ENCODE assay signal across 29 mouse cellular contexts in genomic region chr10:95347776-95348175, GRCm38 (mm10).
"Had no signal": no experiment of that assay in that cellular context is flagged by ENCODE, and none has a peak within 500 bp of the region (broad histone marks: within the 10 kb centered on the region; RNA-seq: fewer than 3 reads in every experiment).

No protein-coding gene starts in this region.

- DNase-seq: left cerebral cortex, postnatal 4 days; liver; liver, embryonic 13.5 days; liver, postnatal 0 days; lung, adult 18-20 months; lung, adult 2 months; lung, embryonic 14.5 days; lung, postnatal 10 days; lung, postnatal 14 days; lung, postnatal 36 days; lung, postnatal 4 days; midbrain, embryonic 14.5 days had no signal

- H3K27me3 ChIP-seq: limb, embryonic 12.5 days; limb, embryonic 13.5 days; limb, embryonic 15.5 days; liver, embryonic 12.5 days; liver, embryonic 13.5 days; liver, embryonic 15.5 days; lung, embryonic 15.5 days; midbrain, embryonic 12.5 days; midbrain, embryonic 13.5 days; midbrain, embryonic 15.5 days; neural tube, embryonic 12.5 days; neural tube, embryonic 13.5 days had no signal

- H3K9ac ChIP-seq: limb, embryonic 12.5 days; limb, embryonic 13.5 days; limb, embryonic 15.5 days; liver, embryonic 12.5 days; liver, embryonic 13.5 days; liver, embryonic 14.5 days; liver, embryonic 15.5 days; liver, postnatal 0 days; lung, embryonic 14.5 days; lung, embryonic 15.5 days; midbrain, embryonic 12.5 days; midbrain, embryonic 13.5 days; midbrain, embryonic 15.5 days; neural tube, embryonic 12.5 days; neural tube, embryonic 13.5 days had no signal

- H3K4me1 ChIP-seq: limb, embryonic 10.5 days; limb, embryonic 12.5 days; limb, embryonic 13.5 days; limb, embryonic 15.5 days; liver, embryonic 12.5 days; liver, embryonic 13.5 days; liver, embryonic 15.5 days; lung, embryonic 15.5 days; megakaryocyte, embryonic 14.5 days; midbrain, embryonic 10.5 days; midbrain, embryonic 12.5 days; midbrain, embryonic 13.5 days; midbrain, embryonic 15.5 days; neural tube, embryonic 12.5 days; neural tube, embryonic 13.5 days had no signal

- H3K4me3 ChIP-seq: limb, embryonic 10.5 days; limb, embryonic 12.5 days; limb, embryonic 13.5 days; limb, embryonic 15.5 days; liver, embryonic 12.5 days; liver, embryonic 13.5 days; liver, embryonic 15.5 days; lung, embryonic 15.5 days; megakaryocyte, embryonic 14.5 days; midbrain, embryonic 10.5 days; midbrain, embryonic 12.5 days; midbrain, embryonic 13.5 days; midbrain, embryonic 15.5 days; myocyte; neural tube, embryonic 12.5 days; neural tube, embryonic 13.5 days had no signal

- H3K27ac ChIP-seq: limb, embryonic 10.5 days; limb, embryonic 12.5 days; limb, embryonic 13.5 days; limb, embryonic 15.5 days; liver, embryonic 12.5 days; liver, embryonic 13.5 days; liver, embryonic 14.5 days; liver, embryonic 15.5 days; lung, embryonic 15.5 days; macrophage; midbrain, embryonic 10.5 days; midbrain, embryonic 12.5 days; midbrain, embryonic 13.5 days; midbrain, embryonic 15.5 days; neural tube, embryonic 12.5 days; neural tube, embryonic 13.5 days had no signal

- H3K36me3 ChIP-seq: limb, embryonic 10.5 days; limb, embryonic 12.5 days; limb, embryonic 13.5 days; limb, embryonic 15.5 days; liver, embryonic 12.5 days; liver, embryonic 13.5 days; liver, embryonic 15.5 days; lung, embryonic 15.5 days; midbrain, embryonic 10.5 days; midbrain, embryonic 12.5 days; midbrain, embryonic 13.5 days; midbrain, embryonic 15.5 days; neural tube, embryonic 12.5 days; neural tube, embryonic 13.5 days had no signal
